Mouse (Mus musculus) B cell, adult (primary cell): ENCODE data around the gene Gypa. TPM values are rescaled to one million over a fixed set of nuclear protein-coding genes. Genes with fewer than 3 reads are reported as not detected.

Experiments
- total RNA-seq: library from RNA; stranded (reverse); gene quantifications from 4 replicates; pipeline ENCODE4 v1.2.4, GENCODE M21; 2023; ENCODE audit not compliant: inconsistent age

The Gypa gene
- not detected in 4 replicates for total RNA-seq

GRCm38 (mm10) chr8:80493523-80494345, at the start of gene Gypa:
Gene Gypa, plus strand, starts transcription at chr8:80493781.

Other genes with a start within 250 kb of the Gypa start
- gene Frem3, start 117.3 kb downstream of the Gypa start, total RNA-seq: not detected in 4 replicates
- 175 to 192 TPM (median 187 TPM) in 4 replicates for gene Smarca5, start 245.7 kb downstream of the Gypa start, total RNA-seq